Mouse (Mus musculus) C2C12 (cell line): ENCODE data around the gene Pam. TPM values are rescaled to one million over a fixed set of nuclear protein-coding genes. Genes with fewer than 3 reads are reported as not detected.

Experiments
- H3K27me3 ChIP-seq: one replicate; pipeline ENCODE4 v1.6.1; 2011; ENCODE audit not compliant: control insufficient read depth, insufficient read depth, insufficient read length
- H3K36me3 ChIP-seq: one replicate; pipeline ENCODE4 v1.6.1; 2011; ENCODE audit not compliant: control insufficient read depth, insufficient read depth
- H3K4me3 ChIP-seq: one replicate; pipeline ENCODE4 v1.5.1; 2011; ENCODE audit warnings: mild to moderate bottlenecking, control low read depth; ENCODE audit not compliant: poor library complexity, insufficient read depth, severe bottlenecking
- H3K79me2 ChIP-seq: one replicate; pipeline ENCODE4 v1.6.1; 2011; ENCODE audit not compliant: control insufficient read depth, insufficient read depth
- H3K79me3 ChIP-seq: one replicate; pipeline ENCODE4 v1.6.1; 2011; ENCODE audit warnings: low read depth, control low read depth
- H3ac ChIP-seq: one replicate; pipeline ENCODE3; 2011; ENCODE audit warnings: low read depth; ENCODE audit not compliant: control insufficient read depth, insufficient read length
- CEBPB ChIP-seq: IDR thresholded peaks from one replicate; pipeline ENCODE4 v1.6.1; 2011; ENCODE audit warnings: low read depth, mild to moderate bottlenecking, control low read depth, moderate library complexity
- CTCF ChIP-seq: IDR thresholded peaks from one replicate; pipeline ENCODE4 v1.5.1; 2011; ENCODE audit not compliant: control insufficient read depth, insufficient read depth, insufficient read length
- FOSL1 ChIP-seq: IDR thresholded peaks from one replicate; pipeline ENCODE4 v1.8.0; 2011; ENCODE audit warnings: mild to moderate bottlenecking, low read length; ENCODE audit not compliant: poor library complexity, insufficient read depth, severe bottlenecking
- MAX ChIP-seq: IDR thresholded peaks from one replicate; pipeline ENCODE4 v1.6.1; 2011; ENCODE audit warnings: mild to moderate bottlenecking, control low read depth
- MYOD1 ChIP-seq: IDR thresholded peaks from one replicate; pipeline ENCODE4 v1.6.1; 2011; ENCODE audit warnings: low read depth; ENCODE audit not compliant: control insufficient read depth, insufficient read length
- MYOG ChIP-seq: IDR thresholded peaks from one replicate; pipeline ENCODE4 v1.6.1; 2011; ENCODE audit not compliant: control insufficient read depth, insufficient read length; ENCODE audit errors: extremely low read depth
- USF1 ChIP-seq: IDR thresholded peaks from one replicate; pipeline ENCODE4 v1.6.1; 2011; ENCODE audit warnings: low read depth, mild to moderate bottlenecking, control low read depth, moderate library complexity
- polyA plus RNA-seq: library from polyadenylated mRNA; unstranded; fragments of >200 nt; fragmentation: generic; extraction: Trizol; gene quantifications from one replicate; pipeline ENCODE4 v1.2.1, GENCODE M21; 2012; ENCODE audit warnings: missing spikeins

Gene Pam
- polyA plus RNA-seq, 1 experiment, result 27.6 TPM

DNA sequence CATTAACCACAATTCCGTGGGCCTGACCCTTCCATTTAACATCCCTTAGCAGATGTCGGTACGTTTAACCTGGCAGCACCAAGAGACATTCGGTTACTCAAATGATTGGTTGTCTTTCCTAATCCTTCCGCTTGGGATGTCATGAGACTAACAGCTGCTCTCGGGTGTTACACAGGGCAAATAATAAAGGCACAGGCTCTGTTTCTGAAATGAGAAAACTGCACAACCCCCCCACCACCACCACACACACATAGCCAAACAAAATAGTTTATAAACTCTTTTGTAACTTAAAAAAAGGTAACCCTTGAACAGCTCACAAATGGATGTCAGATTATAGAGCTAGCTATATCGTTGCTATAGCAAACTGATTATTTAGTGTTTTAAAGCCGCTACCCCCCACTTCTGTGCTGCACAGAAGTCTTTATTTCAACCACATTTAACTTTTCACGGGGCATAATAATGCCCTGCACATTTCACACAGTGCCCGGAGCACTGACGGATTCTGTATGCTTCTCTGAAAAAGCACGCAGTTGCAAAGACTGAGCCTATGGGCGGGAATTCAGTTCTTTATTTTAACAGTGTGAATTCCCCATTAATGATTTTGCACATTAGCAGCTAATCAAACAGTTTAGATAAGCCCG, 246.7 kb downstream of the Pam start:
- no peaks in the 10 kb centered on the region for H3K79me2 ChIP-seq
- H3K27me3 ChIP-seq, result no peaks in the 10 kb centered on the region
- H3ac ChIP-seq, result no peak overlapping the region
- H3K36me3 ChIP-seq, result no peaks in the 10 kb centered on the region
- no peaks in the 10 kb centered on the region for H3K79me3 ChIP-seq
- TF ChIP-seq USF1, result no peak
- TF ChIP-seq FOSL1, result no peak
- TF ChIP-seq CTCF, result no peak
- TF ChIP-seq MYOD1, result no peak
- TF ChIP-seq MAX, result no peak
- no peak for TF ChIP-seq MYOG
- no peak overlapping the region for H3K4me3 ChIP-seq

DNA sequence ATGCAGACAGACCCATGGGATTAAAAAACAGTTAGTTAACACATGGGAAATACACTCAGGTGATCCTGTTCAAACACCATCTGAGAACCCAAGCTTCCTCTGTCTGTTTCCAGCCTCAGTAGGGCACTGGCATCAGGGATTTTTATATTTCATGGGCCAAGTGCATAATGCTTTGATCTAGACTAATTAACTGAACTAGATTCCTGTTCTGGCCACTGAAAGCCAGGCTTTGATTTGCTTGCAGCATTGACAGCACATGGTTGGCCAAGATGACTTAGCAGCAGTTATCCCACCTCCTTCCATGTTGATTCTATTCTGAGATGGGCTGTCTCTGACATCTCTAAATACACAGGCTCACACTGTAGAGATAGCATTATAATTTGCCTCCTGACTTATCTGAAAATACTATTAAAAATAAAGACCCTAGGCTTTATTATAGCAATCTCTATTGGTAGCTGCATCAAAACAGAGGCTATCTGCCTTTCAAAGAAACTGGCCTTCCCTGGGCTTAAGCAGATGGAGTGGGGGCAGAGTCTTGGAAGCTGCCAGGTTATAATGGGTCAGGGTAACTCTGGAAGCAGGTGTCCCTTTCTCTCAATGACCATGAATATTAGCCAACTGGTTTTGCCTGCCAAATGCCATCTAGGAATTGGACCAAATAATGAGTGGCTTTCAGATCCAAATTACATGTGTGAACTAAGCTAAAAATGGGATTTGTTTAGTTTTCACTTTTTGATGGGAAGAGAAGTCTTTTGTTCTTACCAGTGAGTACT, 252.0 kb downstream of the Pam start:
- no peaks in the 10 kb centered on the region for H3K27me3 ChIP-seq
- no peaks in the 10 kb centered on the region for H3K79me2 ChIP-seq
- H3K4me3 ChIP-seq, result no peak overlapping the region
- TF ChIP-seq USF1, result no peak
- no peak for TF ChIP-seq MYOG
- no peak for TF ChIP-seq CEBPB
- no peak for TF ChIP-seq CTCF
- TF ChIP-seq FOSL1, result no peak
- no peak for TF ChIP-seq MYOD1
- TF ChIP-seq MAX, result no peak
- H3K36me3 ChIP-seq, result no peaks in the 10 kb centered on the region
- H3K79me3 ChIP-seq, result no peaks in the 10 kb centered on the region
- H3ac ChIP-seq, result no peak overlapping the region

DNA sequence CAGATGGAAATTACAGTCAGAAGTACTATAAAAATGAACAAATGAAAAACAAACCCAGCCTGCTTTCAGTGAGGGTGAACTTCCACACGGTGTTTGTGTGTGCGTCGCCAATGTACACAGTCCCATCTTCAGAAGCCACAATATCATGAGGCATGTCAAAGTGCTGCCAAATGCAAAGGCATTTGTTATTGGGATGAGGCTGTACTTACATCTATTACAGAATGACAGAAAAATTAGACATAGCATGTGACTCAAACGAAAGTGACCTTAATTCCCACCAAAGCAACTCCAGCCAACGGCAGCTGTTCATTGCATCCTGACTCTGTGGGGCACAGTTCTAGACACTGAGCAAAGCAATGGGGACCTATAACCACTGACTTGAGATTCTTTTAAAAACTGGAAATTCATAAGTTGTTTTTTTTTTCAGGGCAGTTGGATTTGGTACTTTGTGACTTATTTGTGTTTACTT, 261.1 kb downstream of the Pam start:
- Histone ChIP-seq H3K79me2 (no peaks in the 10 kb centered on the region), H3ac (no peak overlapping the region), H3K4me3 (no peak overlapping the region), H3K36me3 (peaks cover 6% of the 10 kb centered on the region), H3K79me3 (no peaks in the 10 kb centered on the region), H3K27me3 (no peaks in the 10 kb centered on the region)
- TF ChIP-seq USF1 (no peak), CEBPB (no peak), MAX (no peak), CTCF (no peak), MYOG (no peak), MYOD1 (no peak), FOSL1 (no peak)

DNA sequence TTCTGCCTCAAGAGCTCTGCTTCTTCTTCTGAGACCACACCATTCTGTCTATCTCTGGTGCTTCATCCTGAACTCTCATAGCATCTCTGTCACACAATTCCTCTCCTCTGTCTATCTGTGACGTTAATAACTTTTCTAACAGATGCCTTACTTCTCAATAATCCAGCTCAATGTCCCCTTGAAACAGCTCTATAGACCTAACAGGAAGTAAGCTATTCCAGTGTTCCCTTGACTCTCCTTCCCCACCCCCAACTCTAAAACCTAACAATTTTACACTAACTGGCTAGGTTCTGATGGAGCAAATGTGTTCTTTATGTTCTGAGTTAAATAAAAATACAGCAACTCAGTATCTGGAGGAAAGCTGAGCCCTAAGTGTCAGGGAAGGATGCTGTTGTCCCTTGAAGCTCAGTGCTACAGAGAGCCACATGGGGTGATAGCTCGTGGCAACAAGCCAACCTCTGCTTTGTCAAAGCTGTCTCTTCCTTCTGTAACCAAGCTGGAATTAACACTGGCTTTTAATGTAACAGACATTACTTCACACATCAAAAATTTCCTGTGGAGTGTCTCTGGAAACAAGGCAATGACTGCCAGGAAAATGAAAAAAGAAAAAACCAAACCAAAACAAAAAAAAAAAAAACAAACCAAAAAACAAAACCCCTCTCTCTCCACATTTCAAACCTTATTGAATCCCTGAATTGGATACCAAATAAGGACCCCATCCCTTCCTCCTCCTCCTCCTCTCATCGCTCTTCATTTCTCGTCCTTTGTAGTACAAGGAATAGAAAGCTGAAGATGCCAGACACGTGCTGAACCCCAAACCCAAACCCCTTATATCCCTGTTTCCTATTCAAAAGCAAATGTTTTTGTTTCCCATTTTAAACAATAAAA, 261.7 kb downstream of the Pam start:
- Histone ChIP-seq H3K4me3 (no peak overlapping the region), H3K36me3 (peaks cover 6% of the 10 kb centered on the region), H3K79me3 (no peaks in the 10 kb centered on the region), H3K79me2 (no peaks in the 10 kb centered on the region), H3K27me3 (no peaks in the 10 kb centered on the region), H3ac (no peak overlapping the region)
- TF ChIP-seq FOSL1 (no peak), MYOG (no peak), USF1 (no peak), MYOD1 (no peak), CTCF (no peak), MAX (no peak), CEBPB (no peak)

DNA sequence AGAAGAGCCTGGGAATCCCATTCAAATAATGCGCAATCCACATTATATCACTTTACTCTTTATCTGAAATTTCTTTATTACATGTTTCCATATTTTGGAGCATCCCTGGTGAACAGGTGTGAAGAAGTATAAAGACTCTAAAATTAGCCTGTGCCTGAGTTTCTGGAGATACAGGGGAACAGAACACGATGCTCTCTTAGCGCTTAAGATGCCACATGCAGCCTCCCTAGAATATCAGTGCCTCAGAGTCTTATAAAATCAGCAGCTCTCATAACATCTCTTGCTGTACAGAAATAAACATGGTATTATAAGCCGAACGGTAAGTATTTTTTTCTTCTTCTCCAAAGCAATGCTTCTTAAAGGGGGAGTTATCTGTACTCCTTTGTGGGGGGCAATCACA, 267.4 kb downstream of the Pam start:
- Histone ChIP-seq H3K27me3 (no peaks in the 10 kb centered on the region), H3ac (no peak overlapping the region), H3K79me3 (no peaks in the 10 kb centered on the region), H3K4me3 (no peak overlapping the region), H3K36me3 (peaks cover 6% of the 10 kb centered on the region), H3K79me2 (no peaks in the 10 kb centered on the region)
- TF ChIP-seq MYOG, result no peak
- TF ChIP-seq CTCF, result no peak
- TF ChIP-seq FOSL1, result no peak
- no peak for TF ChIP-seq USF1
- TF ChIP-seq CEBPB, result no peak
- no peak for TF ChIP-seq MYOD1
